Mouse (Mus musculus) myocyte (in vitro differentiated cells): ENCODE results near the gene Inha. TPM values are rescaled to one million over a fixed set of nuclear protein-coding genes. Genes with fewer than 3 reads are reported as not detected.

ENCODE experiments used
- H3K27me3 ChIP-seq: one replicate; pipeline ENCODE4 v1.6.1; 2011; ENCODE audit not compliant: control insufficient read depth, insufficient read depth, insufficient read length
- H3K36me3 ChIP-seq: one replicate; pipeline ENCODE4 v1.6.1; 2011; ENCODE audit not compliant: control insufficient read depth, insufficient read depth
- H3K4me2 ChIP-seq: one replicate; pipeline ENCODE4 v1.6.1; 2011; ENCODE audit warnings: low read depth, control low read depth
- H3K4me3 ChIP-seq: one replicate; pipeline ENCODE4 v1.5.1; 2011; ENCODE audit warnings: mild to moderate bottlenecking, control low read depth, moderate library complexity
- H3K79me2 ChIP-seq: one replicate; pipeline ENCODE4 v1.6.1; 2011; ENCODE audit not compliant: control insufficient read depth, insufficient read depth
- H3ac ChIP-seq: one replicate; pipeline ENCODE4 v1.6.1; 2011; ENCODE audit not compliant: control insufficient read depth, insufficient read length
- CEBPB ChIP-seq: IDR thresholded peaks from 2 replicates; pipeline ENCODE4 v1.6.1; 2011; ENCODE audit warnings: mild to moderate bottlenecking, moderate library complexity; ENCODE audit not compliant: poor library complexity, insufficient read depth, severe bottlenecking
- E2F4 ChIP-seq: IDR thresholded peaks from one replicate; pipeline ENCODE4 v1.6.1; 2011; ENCODE audit warnings: mild to moderate bottlenecking, control low read depth, moderate library complexity; ENCODE audit not compliant: insufficient read depth
- MAX ChIP-seq: IDR thresholded peaks from one replicate; pipeline ENCODE4 v1.6.1; 2011; ENCODE audit warnings: low read depth, mild to moderate bottlenecking, control low read depth
- MYOD1 ChIP-seq, 3 experiments: IDR thresholded peaks; one replicate each; pipeline ENCODE4 v1.6.1; 2011; ENCODE audit warnings: control low read depth in 2 of 3, low read depth in 2 of 3, mild to moderate bottlenecking in 2 of 3, moderate library complexity in 1 of 3; ENCODE audit not compliant: insufficient read length in 2 of 3, control insufficient read depth in 1 of 3
- MYOG ChIP-seq, 3 experiments: IDR thresholded peaks; one replicate each; pipeline ENCODE4 v1.6.1; 2011; ENCODE audit warnings: control low read depth in 2 of 3, low read depth in 2 of 3, mild to moderate bottlenecking in 2 of 3; ENCODE audit not compliant: insufficient read length in 2 of 3, control insufficient read depth in 1 of 3, insufficient read depth in 1 of 3
- POLR2A ChIP-seq: IDR thresholded peaks from one replicate; pipeline ENCODE4 v1.6.1; 2011; ENCODE audit warnings: low read depth, mild to moderate bottlenecking, control low read depth, moderate library complexity; ENCODE audit not compliant: insufficient read length
- POLR2AphosphoS2 ChIP-seq: IDR thresholded peaks from one replicate; pipeline ENCODE4 v1.6.1; 2011; ENCODE audit warnings: low read depth, control low read depth; ENCODE audit not compliant: insufficient read length
- REST ChIP-seq: IDR thresholded peaks from one replicate; pipeline ENCODE4 v1.6.1; 2011; ENCODE audit warnings: mild to moderate bottlenecking, control low read depth, moderate library complexity; ENCODE audit not compliant: insufficient read depth, insufficient read length
- SRF ChIP-seq: IDR thresholded peaks from one replicate; pipeline ENCODE4 v1.6.1; 2011; ENCODE audit warnings: low read depth; ENCODE audit not compliant: control insufficient read depth, insufficient read length
- TCF12 ChIP-seq: IDR thresholded peaks from one replicate; pipeline ENCODE4 v1.6.1; 2011; ENCODE audit warnings: mild to moderate bottlenecking, control low read depth; ENCODE audit not compliant: poor library complexity, insufficient read depth, severe bottlenecking
- TCF3 ChIP-seq: IDR thresholded peaks from one replicate; pipeline ENCODE4 v1.6.1; 2011; ENCODE audit warnings: low read depth, control low read depth; ENCODE audit not compliant: insufficient read length
- USF1 ChIP-seq: IDR thresholded peaks from one replicate; pipeline ENCODE4 v1.6.1; 2011; ENCODE audit warnings: low read depth, mild to moderate bottlenecking, control low read depth, moderate library complexity
- polyA plus RNA-seq: library from polyadenylated mRNA; unstranded; fragments of >200 nt; fragmentation: generic; extraction: Trizol; gene quantifications from one replicate; pipeline ENCODE4 v1.2.1, GENCODE M21; 2012; ENCODE audit warnings: missing spikeins

The Inha gene
- polyA plus RNA-seq, 1 experiment = 4.7 TPM

DNA sequence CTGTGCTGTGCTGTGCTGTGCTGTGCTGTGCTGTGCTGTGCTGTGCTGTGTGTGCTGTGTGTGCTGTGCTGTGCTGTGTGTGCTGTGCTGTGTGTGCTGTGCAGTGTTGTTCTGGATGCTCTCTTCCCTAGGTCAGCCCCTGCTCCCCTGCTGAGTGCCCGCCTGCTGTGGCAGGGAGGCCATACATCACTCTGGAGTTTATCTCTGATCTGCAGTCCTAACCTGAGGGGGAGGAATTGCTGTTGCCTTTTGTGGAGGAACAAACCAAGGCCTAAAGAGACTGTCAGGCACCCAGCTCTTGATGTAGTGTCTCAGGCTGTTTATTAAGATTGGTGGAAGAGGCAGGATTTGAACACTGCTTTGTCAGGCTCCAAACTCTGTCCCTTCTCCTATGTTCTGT lies 44.2 kb upstream of the Inha start:
- Histone ChIP-seq H3ac (no peak overlapping the region), H3K79me2 (no peaks in the 10 kb centered on the region), H3K36me3 (no peaks in the 10 kb centered on the region), H3K27me3 (no peaks in the 10 kb centered on the region), H3K4me2 (no peak overlapping the region), H3K4me3 (no peak overlapping the region)
- no peak for TF ChIP-seq POLR2A
- TF ChIP-seq REST = no peak
- TF ChIP-seq POLR2AphosphoS2 = no peak
- TF ChIP-seq CEBPB = no peak
- no peak for TF ChIP-seq MYOD1 (IDR thresholded peaks at IDR 0.05; ENCODE audit: control insufficient read depth in 1 of 3, insufficient read length in 2 of 3, low read depth in 2 of 3)
- TF ChIP-seq MYOG (IDR thresholded peaks at IDR 0.05; ENCODE audit: control insufficient read depth in 1 of 3, insufficient read depth in 1 of 3, insufficient read length in 2 of 3, low read depth in 2 of 3) = no peak
- TF ChIP-seq SRF = no peak
- TF ChIP-seq MAX = no peak
- no peak for TF ChIP-seq TCF3
- TF ChIP-seq E2F4 = no peak
- TF ChIP-seq TCF12 = no peak
- TF ChIP-seq USF1 = no peak

- no peaks in the 10 kb centered on the region for H3K27me3 ChIP-seq
- no peaks in the 10 kb centered on the region for H3K79me2 ChIP-seq
- no peak overlapping the region for H3K4me2 ChIP-seq
- no peaks in the 10 kb centered on the region for H3K36me3 ChIP-seq
- H3K4me3 ChIP-seq = no peak overlapping the region
- no peak for TF ChIP-seq MYOG (IDR thresholded peaks at IDR 0.05; ENCODE audit: control insufficient read depth in 1 of 3, insufficient read depth in 1 of 3, insufficient read length in 2 of 3, low read depth in 2 of 3)
- TF ChIP-seq MYOD1 (IDR thresholded peaks at IDR 0.05; ENCODE audit: control insufficient read depth in 1 of 3, insufficient read length in 2 of 3, low read depth in 2 of 3) = no peak
- TF ChIP-seq E2F4 = no peak
- no peak for TF ChIP-seq REST
- TF ChIP-seq POLR2A = no peak
- no peak for TF ChIP-seq TCF12
- no peak for TF ChIP-seq USF1
- no peak for TF ChIP-seq TCF3
- no peak for TF ChIP-seq POLR2AphosphoS2
- TF ChIP-seq MAX = no peak
- TF ChIP-seq CEBPB = no peak
- no peak for TF ChIP-seq SRF
- H3ac ChIP-seq = no peak overlapping the region
These were observed 43.1 kb upstream of the Inha start for GRCm38 (mm10) chr1:75463652-75464204.

- H3K79me2 ChIP-seq = no peaks in the 10 kb centered on the region
- H3K27me3 ChIP-seq = no peaks in the 10 kb centered on the region
- H3K36me3 ChIP-seq = no peaks in the 10 kb centered on the region
- H3K4me2 ChIP-seq = peak overlapping the region; percentile 58
- TF ChIP-seq MYOD1 (IDR thresholded peaks at IDR 0.05; ENCODE audit: control insufficient read depth in 1 of 3, insufficient read length in 2 of 3, low read depth in 2 of 3) (peak; percentile 5 to 39 (median 14)), MYOG (IDR thresholded peaks at IDR 0.05; ENCODE audit: control insufficient read depth in 1 of 3, insufficient read depth in 1 of 3, insufficient read length in 2 of 3, low read depth in 2 of 3) (peak in 2 of 3 experiments; percentile 34 to 55), MAX (no peak), TCF3 (no peak)
- no peak overlapping the region for H3K4me3 ChIP-seq
- H3ac ChIP-seq = no peak overlapping the region
These were observed 39.5 kb upstream of the Inha start for GRCm38 (mm10) chr1:75467215-75467927.

DNA sequence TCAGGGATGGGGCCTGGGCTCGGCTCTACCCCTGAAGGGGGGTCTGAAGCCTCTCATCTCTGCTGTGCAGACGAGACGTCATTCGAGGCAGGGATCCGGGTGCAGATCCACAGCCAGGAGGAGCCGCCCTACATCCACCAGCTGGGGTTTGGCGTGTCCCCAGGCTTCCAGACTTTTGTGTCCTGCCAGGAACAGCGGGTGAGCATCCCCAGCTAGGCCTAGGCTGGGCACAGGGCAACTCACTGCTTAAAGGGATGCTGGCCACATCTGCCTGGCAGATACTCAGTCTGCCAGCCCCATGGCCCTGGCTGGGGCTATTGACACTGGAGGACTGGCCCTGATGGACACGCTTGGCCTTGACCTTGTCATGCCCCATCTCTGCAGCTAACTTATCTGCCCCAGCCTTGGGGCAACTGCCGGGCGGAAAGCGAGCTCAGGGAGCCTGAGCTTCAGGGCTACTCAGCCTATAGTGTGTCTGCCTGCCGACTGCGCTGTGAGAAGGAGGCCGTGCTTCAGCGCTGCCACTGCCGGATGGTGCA lies 37.5 kb upstream of the Inha start:
- Histone ChIP-seq H3K4me3 (no peak overlapping the region), H3K36me3 (no peaks in the 10 kb centered on the region), H3ac (no peak overlapping the region), H3K79me2 (no peaks in the 10 kb centered on the region), H3K27me3 (no peaks in the 10 kb centered on the region), H3K4me2 (no peak overlapping the region)
- TF ChIP-seq TCF12 (no peak), MYOG (IDR thresholded peaks at IDR 0.05; ENCODE audit: control insufficient read depth in 1 of 3, insufficient read depth in 1 of 3, insufficient read length in 2 of 3, low read depth in 2 of 3) (no peak), POLR2A (no peak), SRF (no peak), MYOD1 (IDR thresholded peaks at IDR 0.05; ENCODE audit: control insufficient read depth in 1 of 3, insufficient read length in 2 of 3, low read depth in 2 of 3) (no peak), E2F4 (no peak), REST (no peak), TCF3 (no peak), POLR2AphosphoS2 (no peak), MAX (no peak), USF1 (no peak), CEBPB (no peak)
